Mouse (Mus musculus): Measurements from ENCODE around the gene Ube2e3. TPM values are rescaled to one million over a fixed set of nuclear protein-coding genes. Genes with fewer than 3 reads are reported as not detected.

The Ube2e3 gene
- polyA plus RNA-seq (2014; fragmentation: Nextera tagmentation; extraction: Ambion mirVana), result 263 and 271 TPM in 2 replicates

DNA sequence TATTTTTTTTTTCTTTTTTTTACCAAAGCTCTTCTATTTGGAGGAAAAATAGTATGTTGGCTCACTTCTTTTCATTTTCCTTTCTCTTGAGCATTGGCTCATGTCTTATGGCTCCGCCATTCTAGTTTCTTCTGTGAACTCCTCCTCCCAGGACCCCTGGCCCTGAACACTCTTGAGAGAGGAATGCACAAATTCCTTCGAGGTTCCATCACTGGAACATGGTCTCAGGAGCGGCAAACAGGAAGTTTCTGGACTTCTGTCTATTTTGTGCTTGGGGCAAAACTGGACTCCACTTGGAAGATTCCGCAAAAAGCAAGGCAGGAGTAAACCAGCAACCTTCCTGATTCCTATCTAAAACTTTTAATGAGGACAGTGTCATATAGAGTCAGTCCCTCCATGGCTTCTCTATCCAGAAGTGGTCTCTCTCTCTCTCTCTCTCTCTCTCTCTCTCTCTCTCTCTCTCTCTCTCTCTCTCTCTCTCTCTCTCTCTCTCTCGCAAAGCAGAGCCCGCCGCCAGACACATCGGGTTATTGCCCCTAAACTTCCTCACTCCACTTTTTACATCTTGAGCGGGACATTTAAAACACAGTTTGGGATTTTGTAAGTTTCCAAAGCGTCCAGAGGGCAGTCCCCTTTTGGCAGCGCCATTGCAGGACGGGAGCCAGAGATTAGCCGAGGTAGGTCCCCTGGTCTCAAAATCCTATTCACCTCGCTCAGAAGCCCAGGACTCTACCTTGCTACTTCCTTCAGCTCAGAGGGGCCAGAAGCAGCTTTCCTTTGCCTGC, at the start of gene Ube2e3:
Gene Ube2e3 (plus strand): TSS at position 399 of the 785 bp plus-strand sequence.
- Histone ChIP-seq H3K4me3 (ENCODE audit: low read depth, low read length) (peak within 1 kb of the TSS; percentile 58), H3K4me1 (ENCODE audit: control insufficient read depth, insufficient read depth, low read length) (peaks cover 6% of the 10 kb centered on the region), H3K9me3 (ENCODE audit: control insufficient read depth, low read length) (no peaks in the 10 kb centered on the region), H3K36me3 (ENCODE audit: control insufficient read depth, insufficient read depth, low read length) (peaks cover 4% of the 10 kb centered on the region; the same call in 1 of the 2 replicates), H3K4me2 (ENCODE audit: low read depth, severe bottlenecking) (peak within 1 kb of the TSS; percentile 60), H3K27ac (replicated peaks; ENCODE audit: low read depth, low read length) (peak within 1 kb of the TSS; percentile 99), H3K9ac (ENCODE audit: low read length) (peak within 1 kb of the TSS; percentile 98), H3K27me3 (ENCODE audit: control insufficient read depth, insufficient read depth, low read length) (no peaks in the 10 kb centered on the region)
- DNase-seq (ENCODE audit: low spot score), result no peak
- ATAC-seq (ENCODE audit: insufficient number of reproducible peaks, low FRiP score, low TSS enrichment, low read depth), result peak; percentile 0; the same call in 1 of the 2 replicates
- WGBS, result 16% methylated on average over 14 of the region's 14 CpGs

DNA sequence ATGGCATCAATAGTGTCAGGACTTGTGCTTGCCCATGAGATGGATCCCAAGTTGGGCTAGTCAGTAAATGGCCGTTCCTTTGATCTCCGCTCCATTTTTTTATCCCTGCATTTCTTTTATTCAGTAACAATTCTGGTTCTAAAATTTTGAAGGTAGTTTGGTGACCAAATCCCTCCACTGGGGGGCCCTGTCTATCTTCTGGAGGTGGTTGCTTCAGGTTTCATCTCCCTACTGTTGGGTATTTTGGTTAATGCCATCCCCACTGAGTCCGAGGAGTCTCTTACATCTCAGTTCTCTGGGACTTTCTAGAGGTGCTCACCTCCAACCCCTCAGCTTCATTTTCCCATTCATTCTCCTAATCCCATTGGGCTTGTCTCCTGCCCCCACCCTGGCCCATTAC, 38.0 kb upstream of the Ube2e3 start:
- WGBS, result 96% methylated on average over 3 of the region's 3 CpGs
- H3K4me3 ChIP-seq (ENCODE audit: low read depth, low read length), result no peak overlapping the region
- DNase-seq (ENCODE audit: low spot score) (no peak), ATAC-seq (ENCODE audit: insufficient number of reproducible peaks, low FRiP score, low TSS enrichment, low read depth) (no peak)
- H3K36me3 ChIP-seq (ENCODE audit: control insufficient read depth, insufficient read depth, low read length), result no peaks in the 10 kb centered on the region
- no peak overlapping the region for H3K9ac ChIP-seq (ENCODE audit: low read length)
- no peak overlapping the region for H3K4me2 ChIP-seq (ENCODE audit: low read depth, severe bottlenecking)
- no peak overlapping the region for H3K27ac ChIP-seq (replicated peaks; ENCODE audit: low read depth, low read length)
- H3K4me1 ChIP-seq (ENCODE audit: control insufficient read depth, insufficient read depth, low read length), result no peaks in the 10 kb centered on the region
- H3K9me3 ChIP-seq (ENCODE audit: control insufficient read depth, low read length), result no peaks in the 10 kb centered on the region
- H3K27me3 ChIP-seq (ENCODE audit: control insufficient read depth, insufficient read depth, low read length), result no peaks in the 10 kb centered on the region

DNA sequence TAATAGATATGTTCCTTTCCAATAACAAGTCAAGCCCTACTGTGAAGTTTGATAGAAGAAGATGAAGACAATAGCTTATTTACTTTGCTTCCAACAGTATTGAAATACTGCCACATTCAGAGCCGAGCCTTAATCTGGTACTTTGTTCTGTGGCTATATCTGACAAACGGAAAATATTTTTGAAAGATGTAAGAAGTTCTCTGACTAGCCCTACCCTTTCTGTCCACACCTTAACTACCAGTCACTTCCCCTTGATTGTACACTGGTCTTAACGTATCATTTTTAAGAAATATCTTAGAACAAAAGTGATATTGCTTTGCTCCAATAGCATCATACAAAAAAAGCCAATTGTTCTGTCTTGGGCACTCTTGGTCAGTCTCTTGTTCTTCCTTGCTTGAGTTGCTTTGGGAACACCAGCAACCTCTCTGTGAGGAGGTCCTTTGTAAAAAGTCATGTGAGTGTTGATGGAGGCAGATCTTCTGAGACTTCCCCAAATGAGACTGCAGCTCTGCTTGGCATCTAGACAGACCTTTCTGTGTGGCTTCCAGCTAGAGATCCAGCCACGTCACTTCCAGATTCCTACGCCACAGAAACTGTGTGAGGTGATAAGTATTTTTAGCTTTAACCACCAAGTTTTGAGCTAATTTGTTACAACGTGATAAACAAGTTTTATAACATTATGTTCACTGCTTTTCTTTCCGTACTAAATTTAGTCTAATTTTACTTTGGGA, 26.3 kb upstream of the Ube2e3 start:
- Histone ChIP-seq H3K9me3 (ENCODE audit: control insufficient read depth, low read length) (no peaks in the 10 kb centered on the region), H3K4me2 (ENCODE audit: low read depth, severe bottlenecking) (no peak overlapping the region), H3K4me3 (ENCODE audit: low read depth, low read length) (no peak overlapping the region), H3K4me1 (ENCODE audit: control insufficient read depth, insufficient read depth, low read length) (no peaks in the 10 kb centered on the region), H3K27me3 (ENCODE audit: control insufficient read depth, insufficient read depth, low read length) (no peaks in the 10 kb centered on the region), H3K9ac (ENCODE audit: low read length) (no peak overlapping the region), H3K36me3 (ENCODE audit: control insufficient read depth, insufficient read depth, low read length) (no peaks in the 10 kb centered on the region), H3K27ac (replicated peaks; ENCODE audit: low read depth, low read length) (no peak overlapping the region)
- 90% methylated on average over 7 of the region's 7 CpGs for WGBS
- ATAC-seq (ENCODE audit: insufficient number of reproducible peaks, low FRiP score, low TSS enrichment, low read depth) (no peak), DNase-seq (ENCODE audit: low spot score) (no peak)

DNA sequence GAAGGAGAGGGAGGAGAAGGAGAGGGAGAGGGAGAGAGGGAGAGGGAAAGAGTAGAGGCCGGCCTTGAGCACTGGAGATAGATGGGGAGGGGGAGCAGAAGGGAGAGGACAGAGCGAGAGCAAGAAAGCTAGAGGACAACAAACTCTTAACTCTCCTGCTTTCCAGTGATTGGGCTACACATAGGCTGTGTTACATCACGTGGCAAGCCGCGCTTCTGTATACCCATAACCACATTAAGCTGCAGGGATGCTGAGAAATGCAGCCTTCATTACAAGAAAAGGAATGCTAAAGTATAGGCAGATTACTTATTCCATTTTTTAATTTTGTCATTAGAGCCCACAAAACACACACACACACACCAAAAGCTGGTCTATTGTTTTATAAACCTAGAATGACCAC, 23.6 kb upstream of the Ube2e3 start:
- Histone ChIP-seq H3K4me1 (ENCODE audit: control insufficient read depth, insufficient read depth, low read length) (no peaks in the 10 kb centered on the region), H3K4me2 (ENCODE audit: low read depth, severe bottlenecking) (no peak overlapping the region), H3K27me3 (ENCODE audit: control insufficient read depth, insufficient read depth, low read length) (no peaks in the 10 kb centered on the region), H3K27ac (replicated peaks; ENCODE audit: low read depth, low read length) (no peak overlapping the region), H3K36me3 (ENCODE audit: control insufficient read depth, insufficient read depth, low read length) (no peaks in the 10 kb centered on the region), H3K9ac (ENCODE audit: low read length) (no peak overlapping the region), H3K9me3 (ENCODE audit: control insufficient read depth, low read length) (no peaks in the 10 kb centered on the region), H3K4me3 (ENCODE audit: low read depth, low read length) (no peak overlapping the region)
- 84% methylated on average over 5 of the region's 5 CpGs for WGBS
- ATAC-seq (ENCODE audit: insufficient number of reproducible peaks, low FRiP score, low TSS enrichment, low read depth), result no peak
- no peak for DNase-seq (ENCODE audit: low spot score)

DNA sequence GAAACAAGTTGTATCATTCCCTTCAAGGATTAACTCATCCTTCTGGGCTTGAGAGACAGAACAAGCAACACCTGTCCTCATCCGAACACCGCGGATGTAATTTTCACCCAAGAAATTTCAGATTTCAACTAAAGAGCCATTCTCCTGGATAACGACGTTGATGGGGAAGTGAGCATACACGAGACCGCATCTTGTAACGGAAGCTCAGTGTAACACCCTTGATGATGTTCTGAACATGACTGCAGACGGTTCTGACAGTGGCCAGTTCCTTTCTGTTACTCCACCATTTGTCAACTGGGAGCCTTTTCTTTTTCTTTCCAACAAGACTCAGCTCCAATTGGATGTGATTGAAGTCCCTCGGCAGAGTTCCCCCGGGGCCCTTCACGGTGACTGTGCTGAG, 22.6 kb upstream of the Ube2e3 start:
- ATAC-seq (ENCODE audit: insufficient number of reproducible peaks, low FRiP score, low TSS enrichment, low read depth) (no peak), DNase-seq (ENCODE audit: low spot score) (no peak)
- Histone ChIP-seq H3K36me3 (ENCODE audit: control insufficient read depth, insufficient read depth, low read length) (no peaks in the 10 kb centered on the region), H3K4me2 (ENCODE audit: low read depth, severe bottlenecking) (no peak overlapping the region), H3K27me3 (ENCODE audit: control insufficient read depth, insufficient read depth, low read length) (no peaks in the 10 kb centered on the region), H3K9ac (ENCODE audit: low read length) (no peak overlapping the region), H3K27ac (replicated peaks; ENCODE audit: low read depth, low read length) (no peak overlapping the region), H3K4me3 (ENCODE audit: low read depth, low read length) (no peak overlapping the region), H3K9me3 (ENCODE audit: control insufficient read depth, low read length) (no peaks in the 10 kb centered on the region), H3K4me1 (ENCODE audit: control insufficient read depth, insufficient read depth, low read length) (no peaks in the 10 kb centered on the region)
- WGBS, result 89% methylated on average over 12 of the region's 12 CpGs

DNA sequence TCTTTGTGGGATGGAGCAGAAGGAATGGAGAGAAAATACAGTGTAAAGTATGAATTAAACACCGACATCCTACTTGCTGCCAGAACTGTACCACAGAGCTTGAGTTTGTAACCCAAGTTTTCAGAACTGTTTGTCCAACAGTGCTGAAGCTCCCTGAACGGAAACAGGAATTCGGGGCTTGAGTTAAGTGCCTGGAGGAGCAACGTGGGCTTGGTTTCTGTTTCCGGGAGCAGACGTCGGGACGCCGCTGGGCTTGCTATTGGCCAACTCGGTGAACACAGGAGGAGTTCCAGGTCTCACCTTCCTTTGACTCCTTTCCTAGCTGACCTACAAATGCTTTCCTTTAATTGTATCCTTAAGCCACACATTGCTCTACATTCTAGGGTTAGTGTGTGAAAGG, 22.2 kb upstream of the Ube2e3 start:
- DNase-seq (ENCODE audit: low spot score) (no peak), ATAC-seq (ENCODE audit: insufficient number of reproducible peaks, low FRiP score, low TSS enrichment, low read depth) (no peak)
- no peaks in the 10 kb centered on the region for H3K9me3 ChIP-seq (ENCODE audit: control insufficient read depth, low read length)
- H3K36me3 ChIP-seq (ENCODE audit: control insufficient read depth, insufficient read depth, low read length), result no peaks in the 10 kb centered on the region
- H3K9ac ChIP-seq (ENCODE audit: low read length), result no peak overlapping the region
- no peaks in the 10 kb centered on the region for H3K27me3 ChIP-seq (ENCODE audit: control insufficient read depth, insufficient read depth, low read length)
- no peaks in the 10 kb centered on the region for H3K4me1 ChIP-seq (ENCODE audit: control insufficient read depth, insufficient read depth, low read length)
- WGBS, result 78% methylated on average over 10 of the region's 10 CpGs
- H3K4me2 ChIP-seq (ENCODE audit: low read depth, severe bottlenecking), result no peak overlapping the region
- H3K27ac ChIP-seq (replicated peaks; ENCODE audit: low read depth, low read length), result no peak overlapping the region
- no peak overlapping the region for H3K4me3 ChIP-seq (ENCODE audit: low read depth, low read length)

- no peaks in the 10 kb centered on the region for H3K4me1 ChIP-seq (ENCODE audit: control insufficient read depth, insufficient read depth, low read length)
- no peaks in the 10 kb centered on the region for H3K27me3 ChIP-seq (ENCODE audit: control insufficient read depth, insufficient read depth, low read length)
- WGBS, result 83% methylated on average over 8 of the region's 8 CpGs
- H3K9ac ChIP-seq (ENCODE audit: low read length), result no peak overlapping the region
- no peak overlapping the region for H3K4me3 ChIP-seq (ENCODE audit: low read depth, low read length)
- DNase-seq (ENCODE audit: low spot score) (no peak), ATAC-seq (ENCODE audit: insufficient number of reproducible peaks, low FRiP score, low TSS enrichment, low read depth) (no peak)
- no peak overlapping the region for H3K27ac ChIP-seq (replicated peaks; ENCODE audit: low read depth, low read length)
- H3K4me2 ChIP-seq (ENCODE audit: low read depth, severe bottlenecking), result no peak overlapping the region
- no peaks in the 10 kb centered on the region for H3K9me3 ChIP-seq (ENCODE audit: control insufficient read depth, low read length)
- no peaks in the 10 kb centered on the region for H3K36me3 ChIP-seq (ENCODE audit: control insufficient read depth, insufficient read depth, low read length)
Measured at GRCm38 (mm10) chr2:78854315-78854714, 13.6 kb upstream of the Ube2e3 start.

GRCm38 (mm10) chr2:78858628-78859027, 9.3 kb upstream of the Ube2e3 start:
- no peak overlapping the region for H3K4me3 ChIP-seq (ENCODE audit: low read depth, low read length)
- no peak for DNase-seq (ENCODE audit: low spot score)
- H3K9me3 ChIP-seq (ENCODE audit: control insufficient read depth, low read length), result no peaks in the 10 kb centered on the region
- H3K36me3 ChIP-seq (ENCODE audit: control insufficient read depth, insufficient read depth, low read length), result no peaks in the 10 kb centered on the region
- no peaks in the 10 kb centered on the region for H3K27me3 ChIP-seq (ENCODE audit: control insufficient read depth, insufficient read depth, low read length)
- H3K4me1 ChIP-seq (ENCODE audit: control insufficient read depth, insufficient read depth, low read length), result no peaks in the 10 kb centered on the region
- no peak overlapping the region for H3K4me2 ChIP-seq (ENCODE audit: low read depth, severe bottlenecking)
- no peak for ATAC-seq (ENCODE audit: insufficient number of reproducible peaks, low FRiP score, low TSS enrichment, low read depth)
- H3K9ac ChIP-seq (ENCODE audit: low read length), result no peak overlapping the region
- H3K27ac ChIP-seq (replicated peaks; ENCODE audit: low read depth, low read length), result no peak overlapping the region
- 77% methylated on average over 6 of the region's 6 CpGs for WGBS
